Mouse (Mus musculus): ENCODE data around the gene Gstcd. TPM values are rescaled to one million over a fixed set of nuclear protein-coding genes. Genes with fewer than 3 reads are reported as not detected.

Gene Gstcd
- total and polyA plus RNA-seq, 3 experiments, result 3.0 to 10.6 (median 10.4) TPM

- DNase-seq, result no peak
Observed at GRCm38 (mm10) chr3:132940181-132940990, 151.4 kb downstream of the Gstcd start.

GRCm38 (mm10) chr3:132939006-132939405 lies 152.8 kb downstream of the Gstcd start:
- peak; percentile 4 for DNase-seq

GRCm38 (mm10) chr3:132934649-132935048 lies 157.2 kb downstream of the Gstcd start:
- no peak for DNase-seq

Other genes starting within 250 kb of the Gstcd start
- gene Npnt, start 141.7 kb downstream of the Gstcd start, total RNA-seq (2021), result 10 to 100 TPM; 13.9 to 17.9 TPM
- 9.1 and 10.3 TPM in 2 replicates for gene Npnt, start 141.7 kb downstream of the Gstcd start, polyA plus RNA-seq (2012; rRNA removed)
- 10 to 100 TPM; 10.5 to 13.2 TPM for gene Ints12, start 193 bp downstream of the Gstcd start, total RNA-seq (2021)
- 1.2 and 2.1 TPM in 2 replicates for gene Ints12, start 193 bp downstream of the Gstcd start, polyA plus RNA-seq (2012; rRNA removed)
- gene Arhgef38, start 142.9 kb upstream of the Gstcd start, total RNA-seq (2021), result not detected
- gene Arhgef38, start 142.9 kb upstream of the Gstcd start, polyA plus RNA-seq (2012; rRNA removed), result not detected in 2 replicates
- gene Ppa2, start 218.1 kb upstream of the Gstcd start, total RNA-seq (2021), result 10 to 100 TPM; 55.8 to 71.8 TPM
- 204 and 213 TPM in 2 replicates for gene Ppa2, start 218.1 kb upstream of the Gstcd start, polyA plus RNA-seq (2012; rRNA removed)